Mouse (Mus musculus) embryonic facial prominence, embryonic 15.5 days (tissue): ENCODE measurements around the gene Zbtb37. TPM values are rescaled to one million over a fixed set of nuclear protein-coding genes. Genes with fewer than 3 reads are reported as not detected.
"Not testable (repeated sequence)": the region's sequence is repeated elsewhere in the genome, so short reads cannot be mapped to it uniquely, and the experiment has no call there.

Experiments used
- ATAC-seq: fragments of 200-750 bp; cut with Nextera tagmentation; 2 replicates; pipeline ENCODE4 v1.8.0; 2017; ENCODE audit warnings: low read depth, moderate TSS enrichment; ENCODE audit not compliant: insufficient number of reproducible peaks, low FRiP score, low TSS enrichment
- H3K27ac ChIP-seq: fragments of 300-500 bp; sonication (generic); replicated peaks from 2 replicates; pipeline ENCODE4 v1.5.1; 2015; ENCODE audit warnings: mild to moderate bottlenecking, inconsistent platforms
- H3K27me3 ChIP-seq: fragments of 300-500 bp; sonication (generic); 2 replicates; pipeline ENCODE4 v1.6.1; 2015; ENCODE audit warnings: inconsistent platforms
- H3K36me3 ChIP-seq: fragments of 300-500 bp; sonication (generic); 2 replicates; pipeline ENCODE4 v1.6.1; 2015; ENCODE audit warnings: mild to moderate bottlenecking, inconsistent platforms
- H3K4me1 ChIP-seq: fragments of 300-500 bp; sonication (generic); 2 replicates; pipeline ENCODE4 v1.6.1; 2015; ENCODE audit warnings: inconsistent platforms
- H3K4me2 ChIP-seq: fragments of 300-500 bp; sonication (generic); replicated peaks from 2 replicates; pipeline ENCODE4 v1.6.1; 2015; ENCODE audit warnings: mild to moderate bottlenecking, inconsistent platforms
- H3K4me3 ChIP-seq: fragments of 300-500 bp; sonication (generic); replicated peaks from 2 replicates; pipeline ENCODE4 v1.5.1; 2015; ENCODE audit warnings: mild to moderate bottlenecking, inconsistent platforms
- H3K9ac ChIP-seq: fragments of 300-500 bp; sonication (generic); 2 replicates; pipeline ENCODE4 v1.6.1; 2015; ENCODE audit warnings: inconsistent platforms
- H3K9me3 ChIP-seq: fragments of 300-500 bp; sonication (generic); replicated peaks from 2 replicates; pipeline ENCODE4 v1.6.1; 2016; ENCODE audit warnings: inconsistent platforms
- WGBS: fragments of 180-500 bp; shearing (Covaris S2); methylation state at CpG from one replicate; pipeline ENCODE4 v1.1.7; 2015; 5-methylcytosine and 5-hydroxymethylcytosine counted together
- polyA plus RNA-seq: library from polyadenylated mRNA; unstranded; fragments of >200 nt; fragmentation: Nextera tagmentation; extraction: Ambion mirVana; gene quantifications from 2 replicates; pipeline ENCODE4 v1.2.1, GENCODE M21; 2015

The Zbtb37 gene
- polyA plus RNA-seq, 1 experiment from 2014 or later, result 8.1 TPM

DNA sequence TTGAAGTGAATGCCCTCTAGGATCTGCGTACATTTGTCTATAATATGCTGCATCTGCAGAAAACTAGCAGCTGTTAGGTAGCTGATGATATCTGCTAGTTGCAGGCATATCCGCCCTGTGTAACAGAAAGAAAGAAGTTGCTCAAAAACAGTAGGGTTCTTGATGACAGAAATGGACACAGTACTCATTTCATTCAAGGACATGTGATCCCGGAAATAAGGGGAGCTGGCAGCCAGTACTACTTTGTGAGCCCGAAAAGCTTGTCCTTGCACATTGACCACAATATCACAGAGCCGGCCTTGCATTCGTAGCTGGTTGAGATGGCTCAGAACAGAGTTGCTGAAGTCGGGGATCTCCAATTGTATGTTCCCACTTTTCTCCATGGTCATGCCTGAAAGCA is 2.3 kb downstream of the Zbtb37 start:
- Histone ChIP-seq H3K4me2 (no peak overlapping the region), H3K9me3 (no peaks in the 10 kb centered on the region), H3K27ac (no peak overlapping the region), H3K4me1 (peaks cover 13% of the 10 kb centered on the region), H3K36me3 (peaks cover 24% of the 10 kb centered on the region), H3K9ac (no peak overlapping the region), H3K4me3 (no peak overlapping the region), H3K27me3 (no peaks in the 10 kb centered on the region)
- WGBS, result 84% methylated on average over 7 of the region's 7 CpGs
- ATAC-seq, result no peak

DNA sequence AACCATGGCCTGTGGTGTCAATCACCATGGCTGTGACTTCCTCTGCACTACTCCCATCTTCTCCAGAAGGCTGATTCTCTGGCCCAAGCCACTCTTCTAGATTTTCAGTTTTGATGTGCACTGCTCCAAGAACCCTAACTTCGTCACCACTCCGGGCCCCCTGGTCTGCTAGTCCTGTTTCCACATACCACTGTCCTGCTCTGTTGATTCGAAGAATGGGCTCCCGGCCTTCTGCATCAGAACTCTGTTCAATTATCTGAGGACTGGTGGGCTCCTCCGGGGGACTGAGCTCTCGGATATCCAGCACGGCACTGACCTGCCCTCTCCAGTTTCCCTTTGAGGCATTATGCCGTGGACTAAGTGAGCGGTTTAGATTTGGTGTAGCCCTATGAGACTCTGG is 2.8 kb downstream of the Zbtb37 start:
- Histone ChIP-seq H3K4me2 (no peak overlapping the region), H3K27ac (no peak overlapping the region), H3K36me3 (peaks cover 26% of the 10 kb centered on the region), H3K4me3 (no peak overlapping the region), H3K27me3 (no peaks in the 10 kb centered on the region), H3K9me3 (no peaks in the 10 kb centered on the region), H3K9ac (no peak overlapping the region), H3K4me1 (peaks cover 12% of the 10 kb centered on the region)
- WGBS, result 84% methylated on average over 9 of the region's 9 CpGs
- ATAC-seq, result no peak

DNA sequence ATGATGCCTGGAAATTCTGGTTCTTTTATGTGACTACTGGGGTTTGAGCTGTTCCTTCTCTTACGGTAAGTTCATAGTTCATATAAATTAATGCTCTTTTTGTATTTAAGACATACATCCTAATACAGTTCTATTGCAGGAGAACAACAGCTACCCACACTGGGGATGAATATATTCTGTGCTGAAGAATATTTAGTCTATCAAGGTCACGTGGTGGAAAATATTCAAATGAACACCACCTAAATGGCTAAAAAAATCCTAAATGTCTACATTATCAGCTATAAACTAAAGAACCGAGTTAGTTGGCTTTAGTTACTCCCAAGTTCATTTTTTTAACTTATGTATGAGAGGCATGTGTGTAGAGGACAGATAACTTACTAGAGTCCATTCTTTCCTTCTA is 4.6 kb downstream of the Zbtb37 start:
- 81% methylated on average over 3 of the region's 3 CpGs for WGBS
- no peak overlapping the region for H3K4me3 ChIP-seq

DNA sequence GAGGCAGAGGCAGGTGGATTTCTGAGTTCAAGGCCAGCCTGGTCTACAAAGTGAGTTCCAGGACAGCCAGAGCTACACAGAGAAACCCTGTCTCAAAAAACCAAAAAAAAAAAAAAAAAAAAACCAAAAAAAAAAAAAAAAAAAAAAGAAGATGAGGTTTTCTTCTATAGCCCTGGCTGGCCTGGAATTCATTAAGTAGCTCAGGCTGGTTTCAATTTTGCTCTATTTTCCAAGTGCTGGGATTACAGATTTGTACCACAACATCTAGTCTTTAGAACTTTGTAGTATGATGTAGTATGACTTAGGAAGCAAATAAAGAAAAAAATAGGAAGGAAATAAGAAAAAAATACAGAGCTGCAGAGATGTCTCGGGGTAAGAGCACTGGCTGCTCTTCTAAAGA is 6.2 kb downstream of the Zbtb37 start:
- not testable (repeated sequence) for H3K9me3 ChIP-seq, ATAC-seq, H3K4me3 ChIP-seq, H3K27me3 ChIP-seq, H3K4me2 ChIP-seq, H3K27ac ChIP-seq, H3K9ac ChIP-seq, H3K4me1 ChIP-seq
- peaks cover 26% of the 10 kb centered on the region for H3K36me3 ChIP-seq
- 44% methylated on average over 1 of the region's 1 CpGs for WGBS

More for the DNA sequence above, 4.6 kb downstream of the Zbtb37 start:
- Histone ChIP-seq H3K27ac (no peak overlapping the region), H3K36me3 (peaks cover 26% of the 10 kb centered on the region), H3K4me1 (peaks cover 12% of the 10 kb centered on the region), H3K9me3 (no peaks in the 10 kb centered on the region), H3K4me2 (no peak overlapping the region), H3K27me3 (no peaks in the 10 kb centered on the region), H3K9ac (no peak overlapping the region)
- ATAC-seq, result no peak

DNA sequence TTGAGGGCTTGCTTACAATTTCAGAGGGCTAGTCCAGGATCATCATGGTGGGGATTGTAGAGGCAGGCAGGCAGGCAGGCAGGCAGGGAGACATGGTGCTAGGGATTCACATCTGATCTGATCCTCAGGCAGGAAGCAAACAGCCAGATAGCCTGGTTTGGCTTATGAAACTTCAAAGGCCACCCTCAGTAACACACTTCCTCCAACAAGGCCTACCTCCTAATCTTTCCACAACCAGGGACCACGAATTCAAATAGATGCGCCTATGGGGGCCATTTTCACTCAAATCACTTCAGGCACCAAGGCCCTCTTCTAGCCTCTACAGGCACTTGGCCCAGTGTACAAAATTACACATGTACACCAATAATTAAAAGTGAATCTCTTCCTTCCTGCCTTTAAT is 7.5 kb downstream of the Zbtb37 start:
- 59% methylated on average over 2 of the region's 2 CpGs for WGBS
- Histone ChIP-seq H3K4me2 (no peak overlapping the region), H3K4me1 (peaks cover 6% of the 10 kb centered on the region), H3K27ac (no peak overlapping the region), H3K9me3 (no peaks in the 10 kb centered on the region), H3K9ac (no peak overlapping the region), H3K4me3 (no peak overlapping the region), H3K27me3 (no peaks in the 10 kb centered on the region), H3K36me3 (peaks cover 24% of the 10 kb centered on the region)
- ATAC-seq, result no peak

DNA sequence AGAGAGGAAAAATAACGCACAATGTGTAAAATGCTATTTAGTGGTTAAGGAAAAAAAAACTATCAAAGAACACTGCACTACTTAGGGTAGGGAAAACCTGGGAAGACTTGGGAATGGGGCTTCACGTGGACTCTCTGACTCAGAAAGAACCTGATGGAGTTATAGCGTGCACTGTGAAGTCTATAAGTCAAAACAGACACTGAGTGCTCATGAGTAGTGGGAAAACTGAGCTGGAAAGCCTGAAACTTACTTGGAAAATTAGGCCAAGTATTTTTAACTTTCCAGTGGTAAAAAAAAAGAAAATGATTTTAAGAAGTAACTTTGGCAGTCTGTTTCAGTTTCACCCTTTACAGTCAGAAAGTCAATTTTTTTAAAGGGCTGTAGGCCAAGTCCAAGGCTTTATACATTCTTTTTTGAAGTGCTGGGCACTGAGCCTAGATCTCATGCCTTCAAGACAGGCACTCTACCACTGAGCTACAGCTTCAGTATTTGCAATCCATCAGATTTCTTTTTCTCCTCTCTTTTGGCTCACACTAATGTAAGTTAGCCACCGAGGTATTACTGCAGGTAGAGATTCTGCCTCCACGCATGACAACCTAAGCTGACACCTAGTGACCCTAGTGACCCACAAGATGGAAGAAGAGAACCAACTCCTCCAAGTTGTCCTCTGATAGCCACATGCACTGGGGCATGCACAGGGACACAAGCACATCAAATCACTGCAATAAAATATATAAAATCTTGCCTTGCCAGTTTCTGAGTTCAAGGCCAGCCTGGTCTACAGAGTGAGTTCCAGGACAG is 9.0 kb downstream of the Zbtb37 start:
- Histone ChIP-seq H3K4me1 (peaks cover 3% of the 10 kb centered on the region; the same call in 1 of the 2 replicates), H3K36me3 (peaks cover 13% of the 10 kb centered on the region), H3K4me3 (no peak overlapping the region), H3K27me3 (no peaks in the 10 kb centered on the region), H3K9ac (no peak overlapping the region), H3K9me3 (no peaks in the 10 kb centered on the region), H3K27ac (peak overlapping the region; percentile 76), H3K4me2 (no peak overlapping the region)
- ATAC-seq, result peak; percentile 54; the same call in 1 of the 2 replicates
- 50% methylated on average over 5 of the region's 5 CpGs for WGBS

DNA sequence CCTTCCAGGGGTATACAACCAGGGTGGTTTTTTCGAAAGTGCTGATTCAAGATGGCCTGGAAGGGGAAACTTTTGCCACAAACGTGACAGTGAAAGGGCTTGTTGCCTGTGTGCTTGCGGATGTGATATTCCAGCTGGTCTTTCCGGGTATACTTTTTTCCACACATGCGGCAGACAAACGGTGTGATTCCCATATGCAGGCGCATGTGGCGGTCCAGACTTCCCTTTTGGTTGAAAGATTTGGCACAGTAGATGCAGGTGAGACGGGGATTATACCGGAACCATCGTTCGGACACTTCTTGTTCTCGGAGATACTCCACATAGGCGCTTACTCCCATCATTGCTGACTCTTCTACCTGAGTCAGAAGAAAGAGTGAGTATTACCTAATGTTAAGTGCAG is 14.6 kb downstream of the Zbtb37 start:
- no peak overlapping the region for H3K4me3 ChIP-seq

DNA sequence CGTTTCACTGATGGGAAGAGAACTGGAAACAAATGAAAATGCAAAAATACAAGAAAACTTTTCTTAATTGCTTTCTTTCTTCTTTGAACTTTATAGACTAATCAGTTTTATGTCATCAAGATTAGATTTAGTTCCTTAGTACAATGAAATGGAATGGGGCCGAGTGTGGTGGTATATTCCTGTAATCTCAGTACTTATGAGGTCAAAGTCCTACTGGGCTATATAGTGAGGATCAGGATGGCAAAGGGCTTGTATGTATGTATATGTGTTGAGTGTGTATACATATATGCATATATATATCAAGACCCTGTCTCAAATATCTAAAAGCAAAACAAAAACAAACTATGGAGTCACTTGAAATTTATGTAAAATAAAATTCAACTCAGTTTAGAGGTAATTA is 18.3 kb downstream of the Zbtb37 start:
- ATAC-seq, result no peak
- H3K36me3 ChIP-seq, result peaks cover 31% of the 10 kb centered on the region
- WGBS, result 86% methylated on average over 2 of the region's 2 CpGs

More for the DNA sequence above, 14.6 kb downstream of the Zbtb37 start:
- Histone ChIP-seq H3K27ac (no peak overlapping the region), H3K4me1 (no peaks in the 10 kb centered on the region; the same call in 1 of the 2 replicates), H3K36me3 (peaks cover 18% of the 10 kb centered on the region), H3K27me3 (no peaks in the 10 kb centered on the region), H3K9ac (no peak overlapping the region), H3K9me3 (no peaks in the 10 kb centered on the region), H3K4me2 (no peak overlapping the region)
- 96% methylated on average over 14 of the region's 14 CpGs for WGBS
- no peak for ATAC-seq

DNA sequence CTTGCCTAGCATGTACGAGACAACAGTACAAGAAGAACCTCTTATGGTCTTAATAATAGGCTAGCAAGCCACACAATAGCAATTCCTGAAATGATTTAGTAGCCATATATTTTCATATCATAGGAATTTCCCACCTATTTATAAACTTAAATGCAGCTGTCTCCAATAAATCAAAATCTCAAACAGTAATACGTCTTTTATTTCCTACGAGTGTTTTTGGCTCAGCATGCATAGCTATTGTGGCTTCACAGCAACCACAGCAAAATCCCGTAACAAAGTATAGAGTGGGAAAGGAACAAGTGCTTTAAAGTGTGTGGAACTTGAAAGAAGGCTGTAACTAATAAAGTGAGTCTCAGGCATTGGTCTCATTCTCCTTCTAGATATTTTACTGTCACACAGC is 24.2 kb downstream of the Zbtb37 start:
- 0 out of 2 replicates have a peak, but pooled peaks cover 2% of the 10 kb centered on the region for H3K4me1 ChIP-seq
- H3K36me3 ChIP-seq, result peaks cover 20% of the 10 kb centered on the region
- H3K9me3 ChIP-seq, result no peaks in the 10 kb centered on the region
- no peak overlapping the region for H3K4me2 ChIP-seq
- no peak overlapping the region for H3K9ac ChIP-seq
- H3K27me3 ChIP-seq, result no peaks in the 10 kb centered on the region
- WGBS, result 44% methylated on average over 4 of the region's 4 CpGs
- no peak overlapping the region for H3K4me3 ChIP-seq
- H3K27ac ChIP-seq, result no peak overlapping the region
- no peak for ATAC-seq

More for the DNA sequence above, 18.3 kb downstream of the Zbtb37 start:
- no peak overlapping the region for H3K9ac ChIP-seq
- no peak overlapping the region for H3K4me2 ChIP-seq
- no peak overlapping the region for H3K27ac ChIP-seq
- H3K27me3 ChIP-seq, result no peaks in the 10 kb centered on the region
- no peak overlapping the region for H3K4me3 ChIP-seq
- H3K9me3 ChIP-seq, result no peaks in the 10 kb centered on the region
- no peaks in the 10 kb centered on the region for H3K4me1 ChIP-seq

DNA sequence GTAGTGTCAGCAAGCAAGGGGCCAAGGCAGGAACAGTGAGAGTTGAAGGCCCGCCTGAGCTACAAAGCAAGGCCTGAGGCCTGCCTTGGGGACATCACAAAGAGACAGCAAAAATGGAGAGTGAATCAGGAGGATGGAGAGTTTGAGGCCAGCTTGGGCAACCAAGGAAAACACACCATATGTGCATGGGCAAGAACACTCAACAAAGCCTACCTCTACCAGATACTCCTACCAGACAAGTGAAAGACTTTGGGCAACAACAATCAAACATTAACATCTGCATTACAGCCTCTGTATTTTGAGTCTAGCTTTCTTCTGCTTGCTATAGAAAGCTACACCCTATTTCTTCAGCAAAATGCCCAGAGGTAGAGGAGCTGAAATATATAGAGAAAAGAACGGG is 26.6 kb downstream of the Zbtb37 start:
- H3K36me3 ChIP-seq, result peaks cover 21% of the 10 kb centered on the region
- H3K27me3 ChIP-seq, result no peaks in the 10 kb centered on the region
- no peak overlapping the region for H3K9ac ChIP-seq
- no peak overlapping the region for H3K4me2 ChIP-seq
- WGBS, result 94% methylated on average over 2 of the region's 2 CpGs
- H3K4me3 ChIP-seq, result no peak overlapping the region
- H3K9me3 ChIP-seq, result no peaks in the 10 kb centered on the region
- H3K4me1 ChIP-seq, result peaks cover 15% of the 10 kb centered on the region; the same call in 1 of the 2 replicates
- no peak for ATAC-seq
- H3K27ac ChIP-seq, result no peak overlapping the region

DNA sequence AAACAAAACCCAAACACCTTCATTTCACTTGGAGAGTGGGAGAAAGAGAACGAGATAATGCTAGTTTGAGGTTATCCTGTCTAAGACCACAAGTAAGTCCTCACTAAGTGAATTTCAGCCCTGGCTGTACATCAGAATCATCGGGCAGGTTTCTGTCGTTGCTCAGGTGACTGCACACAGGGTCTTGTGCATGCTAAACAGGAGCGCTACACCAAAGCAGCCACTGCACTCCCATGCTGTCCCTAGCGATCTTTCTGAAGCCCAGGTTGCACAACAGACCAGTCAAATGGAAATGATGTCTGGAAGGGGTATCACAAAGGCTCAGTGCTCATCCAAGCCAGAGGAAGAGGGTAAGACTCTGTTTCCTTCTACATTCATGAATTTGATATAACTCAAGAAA is 28.2 kb downstream of the Zbtb37 start:
- H3K27me3 ChIP-seq, result no peaks in the 10 kb centered on the region
- H3K27ac ChIP-seq, result no peak overlapping the region
- H3K36me3 ChIP-seq, result peaks cover 9% of the 10 kb centered on the region; the same call in 1 of the 2 replicates
- WGBS, result 84% methylated on average over 5 of the region's 5 CpGs
- no peak for ATAC-seq
- H3K4me1 ChIP-seq, result peaks cover 15% of the 10 kb centered on the region; the same call in 1 of the 2 replicates
- H3K4me3 ChIP-seq, result no peak overlapping the region
- no peaks in the 10 kb centered on the region for H3K9me3 ChIP-seq
- H3K4me2 ChIP-seq, result no peak overlapping the region
- H3K9ac ChIP-seq, result no peak overlapping the region

DNA sequence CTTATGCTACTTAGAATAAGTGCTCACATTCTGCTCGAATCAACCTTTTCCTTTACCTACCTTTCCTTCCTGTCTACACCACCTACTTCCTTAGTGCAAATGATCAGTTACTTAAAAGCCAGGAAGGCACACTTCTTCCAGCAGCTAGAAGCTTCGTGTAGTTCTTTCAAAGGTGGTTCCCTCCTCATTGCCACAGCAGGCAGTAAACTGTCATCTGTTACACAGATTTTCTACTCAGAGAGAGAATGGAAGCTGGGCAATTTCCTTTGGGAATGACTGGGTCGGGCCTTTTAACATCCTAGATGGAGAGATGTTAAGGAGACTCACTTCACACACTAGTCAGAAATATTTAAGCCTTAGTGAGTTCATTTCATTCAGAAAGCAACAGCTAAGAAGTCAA is 29.1 kb downstream of the Zbtb37 start:
- 50% methylated on average over 3 of the region's 3 CpGs for WGBS
- ATAC-seq, result no peak
- no peak overlapping the region for H3K4me2 ChIP-seq

More for the DNA sequence above, 29.1 kb downstream of the Zbtb37 start:
- H3K9ac ChIP-seq, result no peak overlapping the region
- no peaks in the 10 kb centered on the region for H3K9me3 ChIP-seq
- H3K4me3 ChIP-seq, result no peak overlapping the region
- H3K4me1 ChIP-seq, result peaks cover 15% of the 10 kb centered on the region; the same call in 1 of the 2 replicates
- H3K27ac ChIP-seq, result no peak overlapping the region
- no peaks in the 10 kb centered on the region for H3K27me3 ChIP-seq
- peaks cover 7% of the 10 kb centered on the region; the same call in 1 of the 2 replicates for H3K36me3 ChIP-seq
